Mouse (Mus musculus) heart, postnatal 0 days (tissue): ENCODE data around the gene Wee2. TPM values are rescaled to one million over a fixed set of nuclear protein-coding genes. Genes with fewer than 3 reads are reported as not detected.

Source experiments
- ATAC-seq: fragments of 200-750 bp; cut with Nextera tagmentation; 2 replicates; pipeline ENCODE4 v1.8.0; 2017; ENCODE audit warnings: low read depth, moderate number of reproducible peaks, moderate library complexity; ENCODE audit not compliant: insufficient read depth
- DNase-seq: peaks from one replicate; pipeline ENCODE4 v3.0.0-alpha.2; 2016; ENCODE audit warnings: low spot score
- H3K27ac ChIP-seq: fragments of 300-500 bp; sonication (generic); 2 replicates; pipeline ENCODE4 v1.5.1; 2014; ENCODE audit warnings: low read depth, mild to moderate bottlenecking
- H3K27me3 ChIP-seq: fragments of 300-500 bp; sonication (generic); 2 replicates; pipeline ENCODE4 v1.6.1; 2014; ENCODE audit warnings: low read length, mixed read lengths; ENCODE audit not compliant: control insufficient read depth, insufficient read depth
- H3K36me3 ChIP-seq: fragments of 300-500 bp; sonication (generic); replicated peaks from 2 replicates; pipeline ENCODE4 v1.6.1; 2014; ENCODE audit warnings: low read length, mixed read lengths; ENCODE audit not compliant: control insufficient read depth, insufficient read depth
- H3K4me1 ChIP-seq: fragments of 300-500 bp; sonication (generic); 2 replicates; pipeline ENCODE4 v1.6.1; 2014; ENCODE audit warnings: antibody characterized with exemption; ENCODE audit not compliant: control insufficient read depth, insufficient read depth
- H3K4me2 ChIP-seq: fragments of 300-500 bp; sonication (generic); 2 replicates; pipeline ENCODE4 v1.6.1; 2014; ENCODE audit warnings: low read depth, mild to moderate bottlenecking, low read length, moderate library complexity
- H3K4me3 ChIP-seq: fragments of 300-500 bp; sonication (generic); 2 replicates; pipeline ENCODE4 v1.5.1; 2014; ENCODE audit warnings: low read depth, low read length
- H3K9ac ChIP-seq: fragments of 300-500 bp; sonication (generic); replicated peaks from 2 replicates; pipeline ENCODE4 v1.6.1; 2014; ENCODE audit warnings: low read depth, low read length, mixed read lengths
- H3K9me3 ChIP-seq: fragments of 300-500 bp; sonication (generic); replicated peaks from 2 replicates; pipeline ENCODE4 v1.6.1; 2016; ENCODE audit warnings: low read length; ENCODE audit not compliant: control insufficient read depth
- CTCF ChIP-seq: IDR thresholded peaks from 2 replicates; pipeline ENCODE4 v1.5.1; 2016; ENCODE audit warnings: antibody characterized with exemption, control low read depth, low read depth
- EP300 ChIP-seq: IDR thresholded peaks from 2 replicates; pipeline ENCODE4 v1.6.1; 2016; ENCODE audit warnings: antibody characterized with exemption, low read depth
- WGBS: fragments of 180-500 bp; shearing (Covaris S2); extraction: QIAGEN DNeasy Blood & Tissue Kit; methylation state at CpG from one replicate; pipeline ENCODE4 v1.1.7; 2014; 5-methylcytosine and 5-hydroxymethylcytosine counted together
- polyA plus RNA-seq: library from polyadenylated mRNA; unstranded; fragments of >200 nt; fragmentation: Nextera tagmentation; extraction: Ambion mirVana; gene quantifications from 2 replicates; pipeline ENCODE4 v1.2.1, GENCODE M21; 2015
- total RNA-seq: library from RNA; depleted of rRNA; stranded (reverse); fragments of >200 nt; gene quantifications from 2 replicates; pipeline ENCODE4 v1.2.3, GENCODE M21; 2014; ENCODE audit warnings: low replicate concordance

Wee2 gene
- total and polyA plus RNA-seq, 2 experiments from 2014 or later = not detected

DNA sequence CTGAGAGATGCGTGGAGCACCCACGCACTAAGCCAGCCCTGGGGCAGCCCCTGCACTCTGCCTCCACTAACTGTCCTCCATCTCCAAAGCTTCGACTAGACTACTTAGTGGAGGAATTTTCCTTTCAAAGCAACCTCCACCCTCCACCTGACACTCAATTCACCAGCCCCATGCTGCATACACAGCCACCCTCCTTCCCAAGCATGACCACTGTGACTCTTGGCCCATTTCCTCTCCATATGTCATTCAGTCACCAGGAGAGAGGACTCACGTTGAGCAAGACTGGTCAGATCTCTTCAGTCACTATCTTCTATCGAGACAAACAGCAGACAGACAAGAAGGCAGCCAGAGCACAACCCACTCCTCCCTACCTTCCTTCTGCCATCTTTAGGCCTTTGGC is 25.8 kb upstream of the Wee2 start:
- Histone ChIP-seq H3K27ac (no peak overlapping the region), H3K27me3 (no peaks in the 10 kb centered on the region), H3K9me3 (no peaks in the 10 kb centered on the region), H3K9ac (no peak overlapping the region), H3K4me3 (no peak overlapping the region), H3K36me3 (no peaks in the 10 kb centered on the region), H3K4me1 (no peaks in the 10 kb centered on the region), H3K4me2 (no peak overlapping the region)
- DNase-seq = no peak
- TF ChIP-seq EP300 (no peak), CTCF (no peak)
- ATAC-seq = no peak
- WGBS = 72% methylated on average over 5 of the region's 5 CpGs

DNA sequence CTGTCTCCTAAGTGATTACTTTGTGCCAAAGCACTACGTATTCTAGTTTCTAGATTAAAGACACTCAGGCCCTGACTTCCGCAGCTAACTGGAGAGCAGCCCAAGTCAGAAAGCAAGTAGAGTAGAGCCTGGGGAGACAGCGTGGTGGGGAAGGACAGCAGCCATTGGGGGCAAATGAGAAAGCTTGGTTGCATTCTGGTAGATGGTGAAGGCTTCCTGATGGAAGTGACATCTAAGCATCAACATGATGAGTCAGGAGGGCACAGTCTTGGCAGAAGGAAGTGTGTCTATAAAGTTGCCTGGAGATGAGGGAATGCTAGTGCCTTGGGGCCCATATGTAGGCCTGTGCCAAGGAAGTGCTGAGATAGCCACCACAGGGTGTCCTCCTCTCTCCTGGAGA is 25.3 kb upstream of the Wee2 start:
- Histone ChIP-seq H3K4me3 (no peak overlapping the region), H3K4me1 (no peaks in the 10 kb centered on the region), H3K9me3 (no peaks in the 10 kb centered on the region), H3K4me2 (no peak overlapping the region), H3K27me3 (no peaks in the 10 kb centered on the region), H3K9ac (no peak overlapping the region), H3K27ac (no peak overlapping the region), H3K36me3 (no peaks in the 10 kb centered on the region)
- DNase-seq = no peak
- 84% methylated on average over 3 of the region's 3 CpGs for WGBS
- no peak for TF ChIP-seq CTCF
- TF ChIP-seq EP300 = no peak
- ATAC-seq = no peak

DNA sequence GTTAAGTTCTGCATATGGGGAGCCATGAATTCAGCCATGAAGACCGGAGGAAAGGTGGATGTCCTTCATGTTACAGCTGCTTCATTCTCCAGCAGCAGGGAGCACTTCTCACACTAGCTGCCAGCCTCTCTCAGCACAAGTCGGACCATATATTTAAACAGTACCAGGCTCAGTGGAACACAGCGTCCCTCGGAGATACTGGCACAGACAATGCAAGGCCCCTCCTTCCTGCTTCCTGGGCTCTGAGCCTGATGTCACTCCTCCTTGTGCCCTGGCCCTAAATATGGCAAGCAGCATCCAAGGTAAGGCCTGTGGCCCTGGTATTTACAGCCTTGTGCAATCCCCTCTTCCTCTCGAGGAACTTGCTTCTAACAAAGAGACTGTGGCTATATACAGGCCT is 23.1 kb upstream of the Wee2 start:
- DNase-seq (no peak), ATAC-seq (no peak)
- Histone ChIP-seq H3K4me3 (no peak overlapping the region), H3K9me3 (no peaks in the 10 kb centered on the region), H3K9ac (no peak overlapping the region), H3K4me2 (no peak overlapping the region), H3K36me3 (no peaks in the 10 kb centered on the region), H3K27ac (no peak overlapping the region), H3K27me3 (no peaks in the 10 kb centered on the region), H3K4me1 (no peaks in the 10 kb centered on the region)
- WGBS = 72% methylated on average over 5 of the region's 5 CpGs
- TF ChIP-seq EP300 = no peak
- TF ChIP-seq CTCF = no peak

DNA sequence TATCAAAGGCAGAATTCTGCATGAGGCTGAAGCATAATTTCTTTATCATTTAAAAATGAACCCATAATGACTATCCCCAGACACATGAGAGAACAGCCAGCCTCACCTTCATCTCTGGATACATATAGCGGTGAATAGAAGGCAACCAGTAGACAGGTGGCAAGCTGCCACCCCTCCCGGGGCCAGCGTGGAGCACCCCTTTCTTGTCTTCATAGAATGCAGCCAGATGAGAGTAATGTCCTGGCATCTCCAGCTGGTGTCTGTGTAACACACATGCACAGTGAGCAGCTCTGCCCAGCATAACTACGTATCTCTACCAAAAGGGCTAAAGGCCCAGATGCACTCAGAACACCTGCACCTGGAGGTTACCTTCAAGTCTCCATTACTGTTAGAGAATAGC is 20.5 kb upstream of the Wee2 start:
- H3K9me3 ChIP-seq = no peaks in the 10 kb centered on the region
- DNase-seq (no peak), ATAC-seq (no peak)
- no peaks in the 10 kb centered on the region for H3K27me3 ChIP-seq
- no peaks in the 10 kb centered on the region for H3K36me3 ChIP-seq
- TF ChIP-seq CTCF = no peak
- no peak for TF ChIP-seq EP300
- WGBS = 95% methylated on average over 4 of the region's 4 CpGs
- H3K4me2 ChIP-seq = no peak overlapping the region
- no peaks in the 10 kb centered on the region for H3K4me1 ChIP-seq
- no peak overlapping the region for H3K27ac ChIP-seq
- H3K9ac ChIP-seq = no peak overlapping the region
- H3K4me3 ChIP-seq = no peak overlapping the region

DNA sequence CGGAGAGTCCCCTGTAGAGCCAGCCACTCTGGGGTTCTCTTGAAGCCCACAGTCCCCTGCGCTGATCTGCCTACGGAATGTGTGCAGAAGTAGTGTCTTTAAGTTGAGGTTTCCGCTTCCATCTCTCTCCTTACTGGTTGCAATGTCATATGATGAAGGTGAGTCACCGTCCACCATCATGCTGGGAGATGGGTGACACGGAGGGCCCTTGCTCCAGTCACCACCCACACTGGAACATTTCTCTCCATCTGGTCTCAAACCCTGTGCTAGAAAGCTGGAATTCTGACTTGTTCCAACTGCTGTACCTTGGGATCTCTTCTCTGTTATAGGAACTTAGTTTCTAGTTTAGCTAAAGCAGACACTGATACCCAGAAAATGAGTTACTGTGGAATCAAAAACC is 17.8 kb upstream of the Wee2 start:
- Histone ChIP-seq H3K4me3 (no peak overlapping the region), H3K4me2 (no peak overlapping the region), H3K27ac (no peak overlapping the region), H3K27me3 (no peaks in the 10 kb centered on the region), H3K9me3 (no peaks in the 10 kb centered on the region), H3K36me3 (no peaks in the 10 kb centered on the region), H3K9ac (no peak overlapping the region), H3K4me1 (no peaks in the 10 kb centered on the region)
- no peak for ATAC-seq
- TF ChIP-seq CTCF (no peak), EP300 (no peak)
- whole genome bisulfite sequencing = 87% methylated on average over 6 of the region's 6 CpGs
- DNase-seq = no peak

DNA sequence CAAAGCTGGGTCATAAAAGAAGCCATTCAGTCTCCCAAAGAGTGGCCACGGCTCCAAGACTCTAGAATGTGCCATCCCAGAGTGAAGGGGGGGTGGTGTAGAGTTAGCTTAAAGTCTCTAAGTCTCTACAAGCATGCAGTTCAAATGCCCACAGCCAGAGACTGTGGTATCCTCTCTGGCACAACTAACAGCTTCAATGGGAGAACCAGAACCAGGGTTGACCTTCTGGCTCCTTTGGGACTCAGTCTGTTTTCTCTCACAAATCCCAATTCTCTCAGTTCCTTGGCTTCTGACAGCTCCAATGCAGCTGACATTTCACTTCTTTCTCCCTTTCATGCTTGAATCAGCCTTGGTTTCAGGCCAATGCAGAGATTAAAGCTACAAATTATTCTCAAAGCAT is 15.9 kb upstream of the Wee2 start:
- TF ChIP-seq CTCF (no peak), EP300 (no peak)
- H3K4me3 ChIP-seq = no peak overlapping the region
- H3K9ac ChIP-seq = no peak overlapping the region
- 88% methylated on average over 1 of the region's 1 CpGs for WGBS
- H3K27me3 ChIP-seq = no peaks in the 10 kb centered on the region
- no peak overlapping the region for H3K4me2 ChIP-seq
- no peak overlapping the region for H3K27ac ChIP-seq
- no peak for ATAC-seq
- no peaks in the 10 kb centered on the region for H3K4me1 ChIP-seq
- H3K9me3 ChIP-seq = no peaks in the 10 kb centered on the region
- DNase-seq = no peak
- H3K36me3 ChIP-seq = no peaks in the 10 kb centered on the region
